Mouse (Mus musculus): ENCODE measurements around the gene Gtf2f1.

Gene Gtf2f1

DNA sequence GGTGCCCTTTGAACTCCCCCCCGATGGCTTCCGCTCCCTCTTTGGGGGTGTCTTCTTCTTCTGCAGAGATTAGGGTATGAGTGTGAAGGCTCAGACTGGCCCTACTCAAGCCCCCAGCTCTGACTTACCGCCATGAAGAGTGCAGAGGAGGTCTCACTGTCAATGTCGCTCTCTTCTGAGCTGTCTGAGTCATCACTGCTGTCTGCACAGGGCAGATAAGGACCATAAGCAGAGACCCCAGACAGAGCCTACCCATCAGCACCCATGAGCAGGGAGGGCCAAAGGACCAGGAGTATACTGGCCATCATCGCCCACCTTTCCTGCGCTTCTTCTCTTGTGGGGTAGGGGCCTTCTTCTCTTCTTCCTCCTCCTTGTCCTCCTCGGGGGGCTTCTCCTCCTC is 7.1 kb downstream of the Gtf2f1 start:
- DNase-seq (ENCODE audit: low spot score) = no peak

DNA sequence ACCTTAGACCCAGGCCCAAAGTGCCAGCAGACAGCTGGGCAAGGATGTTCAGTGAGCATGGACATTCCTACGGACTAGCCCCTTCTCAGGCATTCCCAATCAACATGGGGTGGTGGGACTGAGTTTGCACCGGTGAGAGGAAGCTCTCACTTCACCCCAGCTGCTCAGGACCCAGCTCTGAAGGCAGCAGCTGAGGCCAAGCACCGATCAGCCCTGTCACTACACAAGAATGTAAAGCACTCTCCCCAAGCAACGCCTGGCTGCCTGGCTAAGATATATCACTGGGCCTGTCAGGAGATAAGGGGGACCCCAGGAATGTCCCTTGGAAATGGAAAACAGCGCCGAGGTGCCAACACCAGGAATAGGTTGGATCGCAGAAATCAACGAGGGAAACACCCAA is 9.9 kb downstream of the Gtf2f1 start:
- DNase-seq (ENCODE audit: low spot score) = no peak

DNA sequence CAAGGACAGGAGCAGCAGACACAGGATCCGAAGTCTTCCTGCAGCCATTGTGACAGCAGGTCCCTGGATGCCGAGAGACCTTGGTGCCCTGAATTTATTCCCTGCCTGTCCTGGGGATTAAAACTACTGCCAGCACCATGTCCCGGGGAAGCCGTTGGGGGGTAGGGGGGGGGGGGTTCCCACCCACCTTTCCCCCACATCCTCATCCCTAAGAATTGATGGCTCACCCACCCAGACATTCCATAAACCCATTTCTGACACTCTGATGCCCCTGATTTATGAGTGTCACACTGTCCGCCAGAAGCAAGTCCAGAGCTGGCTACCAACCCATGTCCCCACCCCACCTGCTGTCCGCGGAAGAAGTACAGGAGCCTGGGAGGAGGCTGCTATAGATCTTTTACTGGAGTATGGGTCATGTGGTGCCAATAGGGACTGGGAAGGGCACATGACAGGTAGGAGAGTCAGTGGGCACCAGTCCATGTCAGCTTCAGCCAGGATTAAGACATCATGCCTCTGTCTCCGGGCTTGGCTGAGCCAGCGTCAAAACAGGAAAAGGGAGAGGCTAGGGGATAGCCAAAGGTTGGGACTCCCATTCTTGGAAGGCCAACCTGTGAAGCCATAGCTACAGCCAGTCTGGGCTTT is 11.0 kb downstream of the Gtf2f1 start, which contains the start of gene Pspn:
Pspn (minus strand) TSS at position 51 of the 642 bp plus-strand sequence.
- DNase-seq (ENCODE audit: low spot score) = no peak

DNA sequence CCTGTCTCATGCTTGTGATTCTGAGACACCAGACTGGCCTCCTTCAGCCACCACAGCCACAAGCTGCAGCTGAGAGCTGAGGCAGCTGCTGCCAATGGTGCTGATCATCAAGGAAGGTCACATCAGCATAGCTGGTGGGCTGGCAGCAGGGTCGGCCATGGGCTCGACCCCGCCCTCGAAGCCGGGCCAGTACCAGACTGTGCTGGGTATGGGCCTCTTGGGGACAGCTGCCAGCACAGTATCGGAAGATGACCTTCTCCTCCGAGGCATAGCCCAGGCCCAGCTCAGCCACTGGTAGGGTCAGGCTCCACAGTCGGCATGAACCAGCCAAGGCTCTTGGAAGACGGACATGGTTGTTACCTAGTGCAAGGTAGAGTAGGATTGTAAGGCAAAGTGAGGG is 11.7 kb downstream of the Gtf2f1 start:
- DNase-seq (ENCODE audit: low spot score) = peak; percentile 52

DNA sequence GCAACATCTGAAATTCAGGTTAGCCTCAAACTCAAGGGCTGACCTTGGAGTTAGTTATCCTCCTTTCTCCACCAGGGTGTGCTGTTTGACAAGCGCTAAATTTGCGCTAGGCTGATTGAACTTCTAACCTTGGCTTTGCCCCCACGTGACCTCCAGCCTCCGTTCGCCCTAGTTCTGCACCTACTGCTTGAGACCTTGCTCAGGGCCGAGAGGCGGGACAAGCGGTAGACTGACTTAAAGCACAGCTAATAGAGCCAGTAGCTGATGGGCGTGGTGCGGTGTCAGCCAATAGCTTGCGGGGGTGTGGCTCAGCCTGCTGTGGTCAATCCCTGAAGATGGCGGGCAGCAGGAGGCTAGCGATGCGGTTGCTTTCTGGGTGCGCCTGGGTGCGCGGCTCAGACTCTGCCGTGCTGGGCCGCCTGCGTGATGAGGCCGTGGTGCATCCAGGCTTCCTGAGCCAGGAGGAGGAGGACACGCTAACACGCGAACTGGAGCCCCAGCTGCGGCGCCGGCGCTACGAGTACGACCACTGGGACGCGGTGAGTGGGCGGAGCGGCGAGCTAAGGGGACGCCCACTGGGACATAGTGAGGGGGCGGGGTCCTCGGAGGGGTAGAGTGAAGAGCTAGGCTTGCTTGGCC is 13.9 kb downstream of the Gtf2f1 start, which contains the start of gene Alkbh7:
Alkbh7 (plus strand) TSS at position 311 of the 639 bp plus-strand sequence.
- DNase-seq (ENCODE audit: low spot score) = peak; percentile 97

DNA sequence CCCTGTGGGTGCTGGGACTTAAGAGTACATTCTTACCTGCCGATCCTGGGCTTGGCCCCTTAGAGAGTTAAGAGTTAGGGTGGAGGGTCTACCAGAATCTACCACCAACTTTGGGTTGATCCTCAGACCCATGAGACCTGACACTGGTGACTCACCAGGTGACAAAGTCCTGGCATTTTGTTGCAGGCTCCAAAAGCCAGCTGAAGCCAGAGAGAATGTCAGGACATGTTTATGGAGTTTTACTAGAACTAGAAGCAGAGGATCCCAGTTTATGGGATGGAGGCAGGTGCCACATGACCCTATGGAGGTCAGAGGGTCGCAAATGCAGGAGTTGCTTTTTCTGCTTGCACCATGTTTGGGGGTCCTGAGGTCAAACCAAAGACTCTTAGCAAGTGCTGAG is 14.6 kb downstream of the Gtf2f1 start:
- DNase-seq (ENCODE audit: low spot score) = no peak

DNA sequence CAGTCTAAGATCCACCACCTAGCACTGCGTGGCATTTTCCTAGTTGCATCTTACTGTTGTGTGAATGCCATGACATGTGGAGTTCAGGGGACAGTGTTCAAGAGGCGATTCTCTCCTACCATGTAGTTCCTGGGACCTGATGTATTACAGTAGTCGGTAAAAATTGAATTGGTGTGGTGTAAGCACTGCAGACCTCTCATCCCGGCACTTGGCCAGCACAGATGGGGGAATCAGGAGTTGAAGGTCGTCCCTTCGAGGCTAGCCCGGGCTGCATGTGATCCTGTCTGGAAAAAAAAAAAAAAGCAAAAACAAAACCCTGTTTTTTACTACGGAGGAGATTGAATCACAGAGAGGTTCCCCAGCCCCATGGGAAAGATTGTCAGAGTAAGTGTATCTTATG is 16.0 kb downstream of the Gtf2f1 start:
- DNase-seq (ENCODE audit: low spot score) = no peak

DNA sequence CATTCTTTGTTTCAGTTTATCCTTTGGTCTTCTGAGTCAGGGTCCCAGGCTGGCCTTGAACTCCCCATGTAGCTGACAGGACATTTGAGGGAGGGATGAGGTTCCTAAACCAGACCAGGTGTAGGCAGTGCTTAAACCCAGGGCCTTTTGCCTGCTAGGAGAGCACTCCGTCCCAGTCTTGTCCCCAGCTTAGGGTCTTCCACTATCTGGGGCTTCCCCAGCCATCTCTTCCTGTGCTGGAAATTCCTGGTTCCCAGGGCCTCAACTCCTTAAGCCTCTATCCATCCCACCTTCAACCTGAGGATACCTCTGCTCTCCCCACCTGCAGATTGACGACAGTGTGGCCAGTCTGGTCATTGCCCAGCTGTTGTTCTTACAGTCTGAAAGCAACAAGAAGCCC is 20.1 kb downstream of the Gtf2f1 start:
- DNase-seq (ENCODE audit: low spot score) = peak; percentile 1

DNA sequence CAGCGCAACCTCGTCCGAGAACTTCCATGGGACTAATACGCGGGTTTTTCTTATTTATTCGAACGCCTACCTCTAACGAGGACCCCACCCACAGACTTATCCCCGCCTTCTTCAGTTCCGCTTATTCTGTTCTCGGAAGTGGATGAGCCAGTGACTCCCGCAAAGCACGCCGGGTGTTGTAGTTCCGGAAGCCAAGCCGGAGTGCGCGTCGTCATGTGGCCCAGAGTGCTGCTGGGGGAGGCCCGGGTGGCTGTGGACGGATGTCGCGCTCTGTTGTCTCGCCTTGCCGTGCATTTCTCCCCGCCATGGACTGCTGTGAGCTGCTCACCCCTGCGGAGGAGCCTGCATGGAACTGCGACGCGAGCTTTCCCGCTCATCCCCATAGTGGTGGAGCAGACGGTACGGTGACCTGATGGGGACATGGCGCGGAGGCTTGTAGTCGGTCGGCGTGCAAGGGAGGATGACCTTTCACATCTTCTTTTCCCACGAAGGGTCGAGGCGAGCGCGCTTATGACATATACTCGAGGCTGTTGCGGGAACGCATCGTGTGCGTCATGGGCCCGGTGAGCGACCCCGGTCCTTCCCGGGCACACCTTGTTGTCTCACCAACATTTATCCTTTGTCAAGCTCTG is 20.9 kb downstream of the Gtf2f1 start, which contains the start of gene Clpp:
Clpp (plus strand) TSS at position 191 of the 632 bp plus-strand sequence.
- peak; percentile 90 for DNase-seq (ENCODE audit: low spot score)

DNA sequence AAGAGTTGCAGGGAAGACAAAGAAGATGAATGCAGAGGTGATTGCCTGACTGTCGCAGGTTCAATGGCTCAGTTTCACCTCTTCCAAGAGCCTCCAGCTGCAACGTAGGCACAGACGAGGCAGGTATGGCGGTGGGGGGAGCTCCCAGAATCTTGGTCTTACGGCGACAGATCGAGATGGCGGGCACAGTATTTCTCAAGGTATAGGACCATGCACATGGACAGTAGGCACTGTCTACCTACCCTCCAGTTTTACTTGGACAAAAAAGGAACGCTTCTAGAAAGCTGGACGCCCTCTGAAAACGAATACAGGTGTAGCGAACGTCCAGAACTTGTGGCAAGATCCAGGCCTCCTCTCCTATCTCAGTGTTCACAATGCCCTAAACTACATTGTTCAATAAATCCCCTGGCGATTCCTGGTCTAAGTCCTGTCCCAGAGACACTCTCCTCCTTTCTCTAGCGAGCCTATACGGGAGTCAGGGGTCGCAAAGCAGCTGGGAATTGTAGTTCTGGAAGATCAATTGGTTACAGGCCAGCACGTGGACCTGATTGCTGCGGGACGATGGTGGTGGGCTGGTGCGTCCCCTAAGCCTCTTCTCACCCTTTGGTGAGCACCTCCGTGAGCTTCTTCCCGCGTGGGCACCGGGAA is 21.5 kb downstream of the Gtf2f1 start:
- DNase-seq (ENCODE audit: low spot score) = peak; percentile 65

DNA sequence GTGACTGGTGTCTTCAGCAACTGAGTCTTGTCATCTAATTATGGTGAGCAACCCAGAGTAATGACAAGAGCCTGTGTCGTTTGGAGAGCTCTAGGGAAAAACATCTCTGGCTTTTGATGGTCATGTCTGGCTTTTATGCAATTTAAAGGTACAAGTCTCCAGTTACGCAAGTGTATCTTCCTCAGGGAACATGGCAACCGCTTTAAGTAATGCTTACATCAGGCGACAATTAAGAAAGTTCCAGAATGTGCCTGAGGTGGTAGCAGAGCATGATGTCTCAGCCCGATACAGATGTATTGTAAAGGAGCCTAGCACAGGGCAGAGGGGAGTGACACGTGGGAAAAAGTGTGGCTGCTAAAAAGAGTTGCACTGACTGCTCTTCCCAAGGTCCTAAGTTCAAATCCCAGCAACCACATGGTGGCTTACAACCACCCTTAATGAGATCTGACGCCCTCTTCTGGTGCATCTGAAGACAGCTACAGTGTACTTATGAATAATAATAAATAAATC is 22.1 kb downstream of the Gtf2f1 start:
- DNase-seq (ENCODE audit: low spot score) = peak; percentile 1

DNA sequence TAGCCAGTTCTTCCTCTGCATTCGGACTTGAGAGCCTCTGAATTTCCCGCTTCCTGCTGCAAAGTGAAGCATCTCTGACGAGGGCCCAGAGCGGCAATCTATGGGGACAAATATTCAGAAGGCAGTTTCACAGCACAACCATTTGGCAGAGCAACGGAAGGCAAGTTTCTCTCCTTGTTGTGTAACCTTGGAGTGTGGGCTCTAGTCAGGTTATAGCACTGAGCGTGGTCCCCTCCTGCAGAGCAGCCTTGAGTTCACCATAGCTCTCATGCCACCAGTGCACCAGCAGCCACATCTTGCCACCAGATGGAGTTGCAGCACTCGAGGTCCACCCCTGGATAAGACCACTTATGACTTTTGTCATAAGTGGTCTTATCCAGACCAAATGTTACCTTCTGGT is 22.6 kb downstream of the Gtf2f1 start:
- peak; percentile 0 for DNase-seq (ENCODE audit: low spot score)

DNA sequence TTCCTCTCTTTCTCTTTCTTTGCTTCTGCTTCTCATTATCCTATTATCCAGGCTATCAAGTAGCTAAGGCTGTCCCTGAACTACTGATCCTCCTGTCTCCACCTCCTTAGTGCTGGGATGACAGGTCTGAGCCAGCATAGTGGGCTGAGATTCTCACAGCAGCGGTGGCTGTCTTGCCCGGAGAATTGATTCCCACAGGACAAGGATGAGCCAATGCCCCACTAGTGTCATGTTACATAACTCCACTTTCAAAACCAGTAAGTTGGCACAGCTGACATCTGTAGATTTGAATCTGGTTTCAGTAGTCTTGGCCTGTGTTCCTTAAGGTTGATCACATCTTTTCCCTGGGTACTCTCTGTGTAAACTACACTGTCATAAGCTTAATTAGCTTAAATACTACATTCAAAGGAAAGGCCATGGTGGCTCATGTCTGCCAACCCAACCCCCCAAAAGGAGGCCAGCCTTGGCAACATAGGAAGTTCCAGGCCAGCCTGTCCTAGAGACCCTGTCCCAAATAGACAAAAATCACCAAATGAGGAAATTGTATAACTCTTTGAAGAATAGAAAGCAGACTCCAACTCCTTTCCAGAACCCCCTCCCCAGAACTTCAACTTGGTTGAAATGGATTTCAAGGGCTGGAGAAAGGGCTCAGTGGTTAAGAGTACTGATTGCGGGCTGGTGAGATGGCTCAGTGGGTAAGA is 24.8 kb downstream of the Gtf2f1 start:
- DNase-seq (ENCODE audit: low spot score) = peak; percentile 0

DNA sequence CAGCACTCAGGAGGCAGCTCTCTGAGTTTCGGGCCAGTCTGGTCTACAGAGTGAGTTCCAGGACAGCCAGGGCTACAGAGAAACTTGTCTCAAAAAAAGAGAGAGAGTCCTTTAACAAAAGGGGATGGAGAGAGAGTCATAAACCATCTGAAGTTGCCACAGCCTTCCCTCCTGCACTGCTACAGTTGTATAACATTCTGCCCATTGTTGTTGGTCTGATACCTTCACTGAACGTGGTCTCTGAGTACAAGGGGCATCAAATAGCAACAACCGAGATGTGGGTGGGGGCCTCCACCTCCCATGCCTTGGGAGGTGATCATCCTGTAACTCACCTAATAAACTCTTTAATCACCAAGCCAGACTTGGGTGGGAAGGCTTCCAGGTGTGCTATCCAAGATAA is 25.4 kb downstream of the Gtf2f1 start:
- no peak for DNase-seq (ENCODE audit: low spot score)

DNA sequence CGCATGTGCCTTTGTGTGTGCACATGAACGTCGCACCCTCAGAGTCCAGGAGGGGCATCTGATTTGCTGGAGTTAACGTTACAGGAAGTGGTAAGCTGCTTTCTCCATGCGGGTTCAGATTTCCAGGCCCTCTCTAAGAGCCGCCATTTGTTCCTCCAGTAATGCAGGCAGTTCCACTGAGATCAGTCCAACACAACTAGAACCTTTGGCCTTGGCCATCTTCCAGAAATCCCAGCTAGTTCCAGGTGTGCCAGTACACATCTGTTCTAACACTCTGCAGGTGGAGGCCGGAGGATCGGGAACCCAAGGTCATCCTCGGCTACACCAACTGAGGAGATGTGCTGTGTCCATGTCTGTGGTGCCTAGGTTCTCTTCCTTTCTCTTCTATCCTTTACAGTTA is 26.2 kb downstream of the Gtf2f1 start:
- DNase-seq (ENCODE audit: low spot score) = no peak

DNA sequence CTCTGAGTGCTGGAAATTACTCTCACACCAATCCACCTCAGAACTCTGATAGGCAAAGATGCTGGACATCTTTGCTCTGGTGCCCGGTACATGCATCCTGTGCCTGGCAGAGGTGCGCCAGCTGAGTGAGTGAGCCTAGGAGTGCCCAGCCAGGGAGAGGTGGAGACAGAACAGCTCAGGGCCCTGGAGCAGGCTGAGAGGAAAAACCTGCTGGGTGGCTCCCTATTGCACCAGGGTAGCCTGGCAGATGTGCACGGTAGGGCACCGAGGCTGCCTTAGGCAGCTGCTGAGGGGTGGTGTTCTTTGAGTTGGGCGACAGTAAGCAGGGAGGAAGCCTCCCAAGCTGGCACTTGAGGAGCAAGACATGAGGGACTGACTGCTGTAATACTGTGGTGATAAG is 29.1 kb downstream of the Gtf2f1 start, which contains the start of gene Acer1:
Acer1 (minus strand) TSS at position 114 of the 400 bp plus-strand sequence.
- no peak for DNase-seq (ENCODE audit: low spot score)

DNA sequence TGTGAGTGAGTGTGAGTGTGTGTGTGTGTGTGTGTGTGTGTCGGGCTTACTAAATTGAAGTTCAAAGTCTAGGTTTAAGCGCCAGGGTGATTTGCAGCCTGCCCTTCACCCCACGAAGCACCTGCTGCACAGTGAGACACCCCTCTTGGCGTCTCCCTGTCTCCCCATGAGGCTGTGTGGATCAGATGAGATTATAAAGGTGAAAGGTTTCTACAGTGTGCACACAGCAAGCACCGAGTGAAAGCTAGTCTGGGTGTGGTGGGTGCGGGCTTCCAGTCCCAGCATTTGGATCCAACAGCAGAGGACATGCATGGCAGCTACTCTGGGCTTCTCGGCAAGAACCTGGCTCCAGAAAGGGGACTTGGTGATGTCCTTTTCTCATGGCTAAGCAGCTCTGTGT is 30.0 kb downstream of the Gtf2f1 start:
- DNase-seq (ENCODE audit: low spot score) = no peak

DNA sequence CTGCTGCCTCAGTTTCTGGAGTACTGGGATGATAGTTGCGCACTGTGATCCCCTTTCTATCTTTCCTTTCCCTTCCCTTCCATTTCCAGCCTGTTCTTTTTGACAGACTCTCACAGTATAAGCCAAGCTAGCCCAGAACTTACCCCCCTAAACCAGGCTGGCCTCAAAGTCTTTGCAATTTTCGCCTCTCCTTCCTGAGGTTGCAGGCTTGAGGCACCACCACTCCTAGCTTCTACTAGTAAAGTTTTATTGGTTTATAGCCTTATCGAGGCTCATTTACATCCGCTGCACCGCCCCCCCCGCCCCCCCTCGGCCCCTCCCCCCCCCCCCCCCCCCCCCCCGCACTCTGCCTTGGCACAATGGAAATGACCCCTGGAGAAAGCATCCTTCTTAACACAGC is 31.6 kb downstream of the Gtf2f1 start:
- no peak for DNase-seq (ENCODE audit: low spot score)

DNA sequence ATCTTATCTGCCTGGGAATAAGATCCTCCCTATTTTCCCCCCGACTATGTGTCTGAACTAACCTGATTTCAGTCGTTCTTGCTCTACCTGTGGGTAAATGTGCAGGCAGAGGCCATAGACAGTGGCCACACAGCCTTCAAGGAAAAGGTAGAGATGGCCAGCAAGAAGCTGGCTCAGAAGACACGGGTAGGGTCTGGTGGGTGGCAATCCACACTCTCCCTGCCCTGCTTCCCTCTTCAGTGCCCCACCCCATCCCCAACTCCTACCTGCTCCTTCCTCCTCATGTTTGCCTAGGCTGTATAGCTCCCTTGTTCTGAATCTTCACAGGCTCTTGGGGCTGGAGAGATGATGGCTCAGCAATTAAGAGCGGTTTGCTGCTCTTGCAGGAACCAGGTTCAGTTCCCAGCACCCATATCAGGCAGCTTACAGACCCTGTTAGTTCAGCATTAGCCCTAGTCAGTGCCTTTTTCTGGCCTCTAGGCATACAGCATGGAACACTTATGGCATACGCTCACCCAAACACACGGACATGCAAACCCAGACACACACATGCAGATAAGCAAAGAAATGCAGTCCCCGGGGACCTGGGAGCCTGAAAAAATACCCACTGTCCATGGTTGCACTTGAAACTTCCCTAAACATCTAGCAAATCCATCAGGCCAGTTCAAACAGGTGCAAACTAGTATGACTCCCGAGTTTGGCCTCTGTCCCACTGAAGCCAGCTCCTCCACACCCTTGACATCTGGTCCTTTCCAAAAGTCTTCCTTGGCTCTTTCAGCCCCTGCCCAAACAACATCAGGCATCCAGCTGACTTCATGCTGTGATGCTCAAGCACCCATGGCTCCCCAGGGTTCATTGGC is 34.3 kb downstream of the Gtf2f1 start:
- DNase-seq (ENCODE audit: low spot score) = no peak

DNA sequence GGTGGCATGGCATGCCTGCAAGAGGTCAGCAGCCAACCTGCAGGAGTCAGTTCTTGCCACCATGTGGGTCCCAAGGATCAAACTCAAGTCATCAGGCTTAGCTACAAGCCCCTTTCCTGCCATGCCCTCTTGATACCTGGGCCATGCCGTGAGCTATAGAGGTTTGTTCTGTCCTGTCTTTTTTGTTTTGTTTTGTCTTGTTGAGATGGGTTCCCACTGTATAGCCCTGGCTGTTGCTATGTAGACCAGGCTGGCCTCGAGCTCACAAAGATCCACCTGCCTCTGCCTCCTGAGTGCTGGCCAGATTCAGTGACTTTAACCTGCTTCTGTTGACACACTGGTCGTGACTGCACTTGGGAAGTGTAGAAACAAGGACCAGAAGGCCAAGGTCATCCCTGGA is 35.7 kb downstream of the Gtf2f1 start:
- no peak for DNase-seq (ENCODE audit: low spot score)

DNA sequence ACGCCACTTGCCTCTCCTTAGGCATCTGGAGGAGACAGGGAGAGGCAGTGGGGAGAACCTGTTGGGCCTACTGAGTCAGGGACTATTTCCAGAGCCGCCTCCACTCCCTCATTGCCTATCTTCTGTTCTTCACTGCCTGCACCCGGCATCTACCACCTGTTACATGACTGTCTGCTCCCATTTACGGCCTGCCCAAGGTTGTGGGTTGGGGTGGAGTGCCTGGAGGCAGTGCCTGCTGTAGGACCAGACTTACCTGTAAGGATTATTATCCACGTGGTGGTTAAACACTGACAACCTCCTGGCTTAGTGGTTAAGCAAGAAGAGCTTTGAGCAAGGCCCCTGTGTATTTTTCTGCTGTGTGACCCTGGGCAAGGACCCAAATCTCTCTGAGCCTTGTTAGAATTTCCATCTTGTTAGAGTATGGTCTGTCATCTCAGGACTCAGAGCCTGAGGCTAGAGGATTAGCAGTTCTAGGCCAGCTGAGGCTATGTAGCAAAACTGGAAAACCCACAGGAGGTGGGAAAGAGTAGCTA is 36.3 kb downstream of the Gtf2f1 start:
- no peak for DNase-seq (ENCODE audit: low spot score)
